Mouse (Mus musculus) mammary gland, adult 2 months (tissue): ENCODE measurements around the gene Psmg3. TPM values are rescaled to one million over a fixed set of nuclear protein-coding genes. Genes with fewer than 3 reads are reported as not detected.

Experiments used
- polyA plus RNA-seq: library from polyadenylated mRNA; depleted of rRNA; stranded (reverse); fragments of >200 nt; gene quantifications from 2 replicates; pipeline ENCODE4 v1.2.3, GENCODE M21; 2012; ENCODE audit warnings: low replicate concordance; rRNA removed

Gene Psmg3
- polyA plus RNA-seq = 20.9 and 22.4 TPM in 2 replicates

DNA sequence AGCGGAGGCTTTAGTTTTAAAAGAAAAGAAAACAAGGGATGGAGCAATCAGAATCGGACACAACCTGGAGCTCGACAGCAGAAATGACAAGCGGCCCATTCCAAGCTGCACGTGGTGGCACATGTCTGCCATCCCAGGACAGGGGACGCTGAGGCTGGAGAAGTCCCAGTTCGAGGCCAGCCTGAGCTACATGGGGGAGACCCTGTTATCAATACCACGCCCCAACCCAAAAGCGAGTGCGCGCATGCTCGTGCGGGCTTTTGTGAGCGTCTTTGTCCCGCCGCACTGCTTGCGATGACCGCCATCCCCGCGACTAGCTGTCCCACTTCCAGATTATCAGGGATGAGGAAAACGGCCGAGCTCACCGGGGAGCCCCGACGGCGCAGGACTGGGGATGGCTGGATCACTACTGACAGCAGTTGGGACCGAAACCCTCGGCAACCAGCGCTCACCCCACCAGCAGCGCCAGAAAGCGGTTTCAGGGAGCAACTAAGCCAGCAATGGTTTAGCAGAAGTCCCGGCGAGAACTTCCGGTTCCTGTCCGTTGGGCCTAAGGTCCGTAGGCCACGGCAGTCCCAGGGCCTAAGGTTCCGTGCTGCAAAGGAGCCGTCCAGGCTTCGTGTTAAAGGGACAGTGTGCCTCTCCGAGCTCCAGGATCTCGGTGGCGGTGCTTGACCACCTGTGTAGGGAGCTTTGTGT lies at the start of gene Psmg3, which contains the start of gene Gm26938:
Gene Psmg3 (minus strand): TSS at position 529 of the 699 bp plus-strand sequence.
Gene Gm26938 (minus strand): TSS at position 51 of the 699 bp plus-strand sequence.

DNA sequence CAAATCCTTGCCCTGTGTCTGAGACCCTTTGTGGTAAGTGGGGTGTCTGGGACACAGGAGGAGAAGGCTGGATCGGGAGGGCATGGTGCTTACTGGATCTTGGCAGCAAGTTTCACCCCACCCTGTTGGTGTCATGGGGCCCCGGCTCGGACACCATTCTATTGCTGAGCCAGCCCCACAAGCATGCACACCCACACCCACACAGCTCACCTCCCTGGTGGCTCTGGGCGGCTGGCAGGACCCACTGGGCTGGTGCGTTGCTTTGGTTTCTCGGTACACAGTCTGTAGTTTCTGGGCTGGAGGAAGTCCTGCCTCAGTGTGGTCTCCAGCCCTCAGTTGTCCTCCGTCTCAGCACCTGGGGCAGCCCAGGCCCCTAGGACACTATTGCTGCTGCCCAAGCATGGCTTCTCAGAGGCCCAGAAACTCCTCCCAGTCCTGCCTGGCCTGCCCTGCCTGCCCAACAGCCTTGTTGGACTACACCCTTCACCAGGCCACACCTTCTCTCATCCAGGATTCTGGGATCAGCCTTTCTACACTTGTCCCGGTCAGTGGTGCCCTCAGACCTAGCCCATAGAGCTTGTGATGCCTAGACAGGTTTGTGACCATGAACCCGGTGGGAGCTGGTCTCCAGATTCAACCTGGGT lies 7.0 kb downstream of the Psmg3 start, which contains the start of gene Tmem184a:
Gene Tmem184a (minus strand): TSS at position 380 of the 644 bp plus-strand sequence.

DNA sequence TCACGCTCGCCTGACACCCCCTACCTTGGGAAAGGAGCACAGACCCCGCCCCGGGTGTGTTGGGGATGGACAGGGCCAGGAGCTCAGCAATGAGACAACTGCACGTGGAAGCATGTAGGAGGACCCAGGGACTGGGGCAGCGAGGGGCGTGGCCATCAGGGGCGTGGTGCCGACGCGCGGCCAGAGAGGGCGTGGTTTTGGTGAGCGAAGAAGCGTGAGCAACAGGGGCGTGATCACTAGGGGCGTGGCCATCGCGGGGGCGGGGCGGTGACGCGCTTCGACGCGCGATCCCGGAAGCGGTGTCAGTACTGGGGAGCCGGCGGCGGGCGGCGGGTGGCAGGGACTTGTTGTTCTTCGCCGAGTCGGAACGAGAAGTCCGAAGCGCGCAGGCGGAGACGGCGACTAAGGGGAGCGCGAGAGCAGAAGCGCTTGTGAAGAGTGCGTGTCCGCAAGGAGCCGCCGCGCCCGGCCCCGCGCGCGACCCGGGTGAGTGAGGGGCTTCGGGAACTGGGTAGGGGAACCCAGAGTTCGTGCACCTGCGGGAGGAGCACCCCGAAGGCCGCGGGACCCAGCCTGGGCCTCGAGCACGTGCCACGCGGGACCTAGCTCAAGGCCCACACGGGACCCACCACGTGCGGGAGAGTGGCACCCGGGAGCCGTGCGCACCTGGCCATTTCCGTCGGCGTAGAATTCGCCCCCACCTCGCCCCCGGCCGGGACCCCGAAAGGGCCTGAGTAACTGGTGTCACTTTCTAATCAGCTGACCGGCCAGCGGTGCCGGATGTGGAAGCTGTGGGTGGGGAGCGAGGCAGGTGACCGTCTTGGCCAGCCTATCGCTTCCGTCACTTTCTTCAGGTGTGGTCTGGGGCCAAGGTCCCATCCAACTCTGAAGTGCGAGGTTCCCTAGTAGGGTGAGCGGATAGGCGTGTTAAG lies 35.2 kb downstream of the Psmg3 start, which contains the start of gene Mafk:
Gene Mafk (plus strand): TSS at position 287 of the 932 bp plus-strand sequence.

DNA sequence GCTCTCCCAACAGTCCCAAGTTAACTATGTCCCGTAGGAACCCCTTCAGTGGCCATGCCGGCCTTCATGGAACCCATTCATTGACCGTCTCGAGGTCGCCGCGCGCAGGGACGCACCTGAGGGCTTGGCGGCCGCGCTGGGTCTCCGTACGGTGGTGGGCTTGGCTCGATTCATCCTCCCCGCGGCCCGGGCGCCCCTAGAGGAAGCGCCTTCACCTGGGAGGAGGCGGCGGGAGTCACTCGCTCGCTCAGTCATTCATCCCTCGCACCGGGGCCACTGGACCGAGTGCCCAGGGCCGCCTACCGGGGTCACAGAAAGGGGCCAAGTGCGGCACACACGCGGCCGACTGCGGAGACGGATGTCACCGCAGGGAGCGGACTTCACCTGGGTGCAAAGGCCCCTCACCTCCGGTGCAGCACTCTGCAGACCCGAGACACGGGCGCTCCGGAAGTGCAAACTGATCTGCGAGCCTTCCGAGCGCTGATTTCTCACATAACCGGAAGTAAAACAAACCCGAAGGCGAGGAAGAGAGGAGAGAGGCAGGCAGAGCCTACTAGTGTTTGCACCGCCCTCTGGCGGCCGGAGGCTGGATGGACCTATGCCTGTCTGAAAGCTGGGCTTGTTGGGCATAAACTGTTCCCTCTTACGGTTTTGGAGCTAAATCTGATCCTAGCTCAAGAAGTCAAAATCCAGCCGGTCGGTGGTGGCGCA lies 51.3 kb downstream of the Psmg3 start, which contains the start of gene Ints1:
Gene Ints1 (minus strand): TSS at position 459 of the 711 bp plus-strand sequence.

Other genes with a start within 250 kb of the Psmg3 start
- gene Micall2, start 90.5 kb downstream of the Psmg3 start, polyA plus RNA-seq = 3.4 and 4.3 TPM in 2 replicates
- 54.7 and 86.7 TPM in 2 replicates for gene Ints1, start 51.2 kb downstream of the Psmg3 start, polyA plus RNA-seq
- gene Mafk, start 35.4 kb downstream of the Psmg3 start, polyA plus RNA-seq = 19.6 and 26.6 TPM in 2 replicates
- gene Tmem184a, start 7.0 kb downstream of the Psmg3 start, polyA plus RNA-seq = 22.5 and 29.0 TPM in 2 replicates
- gene Gm26938, start 478 bp downstream of the Psmg3 start, polyA plus RNA-seq = not detected in 2 replicates
- gene Elfn1, start 81.1 kb upstream of the Psmg3 start, polyA plus RNA-seq = 0.26 and 0.60 TPM in 2 replicates